Mouse (Mus musculus) intestine, embryonic 15.5 days (tissue): ENCODE measurements around the gene 3425401B19Rik. TPM values are rescaled to one million over a fixed set of nuclear protein-coding genes. Genes with fewer than 3 reads are reported as not detected.
A peak's percentile ranks its signal among the peaks of the same experiment; 100 is the strongest.

Source experiments
- ATAC-seq: fragments of 200-750 bp; cut with Nextera tagmentation; 2 replicates; pipeline ENCODE4 v1.8.0; 2017; ENCODE audit warnings: moderate TSS enrichment, moderate library complexity
- H3K27ac ChIP-seq: fragments of 300-500 bp; sonication (generic); 2 replicates; pipeline ENCODE4 v1.5.1; 2015; ENCODE audit warnings: mild to moderate bottlenecking, inconsistent platforms
- H3K27me3 ChIP-seq: fragments of 300-500 bp; sonication (generic); replicated peaks from 2 replicates; pipeline ENCODE4 v1.6.1; 2015; ENCODE audit warnings: inconsistent platforms
- H3K36me3 ChIP-seq: fragments of 300-500 bp; sonication (generic); 2 replicates; pipeline ENCODE4 v1.6.1; 2015; ENCODE audit warnings: inconsistent platforms
- H3K4me1 ChIP-seq: fragments of 300-500 bp; sonication (generic); replicated peaks from 2 replicates; pipeline ENCODE4 v1.6.1; 2015; ENCODE audit warnings: inconsistent platforms
- H3K4me2 ChIP-seq: fragments of 300-500 bp; sonication (generic); replicated peaks from 2 replicates; pipeline ENCODE4 v1.6.1; 2015; ENCODE audit warnings: mild to moderate bottlenecking, inconsistent platforms
- H3K4me3 ChIP-seq: fragments of 300-500 bp; sonication (generic); replicated peaks from 2 replicates; pipeline ENCODE4 v1.5.1; 2015; ENCODE audit warnings: inconsistent platforms
- H3K9ac ChIP-seq: fragments of 300-500 bp; sonication (generic); 2 replicates; pipeline ENCODE4 v1.6.1; 2015; ENCODE audit warnings: inconsistent platforms
- H3K9me3 ChIP-seq: fragments of 300-500 bp; sonication (generic); 2 replicates; pipeline ENCODE4 v1.6.1; 2016; ENCODE audit warnings: inconsistent platforms
- WGBS: fragments of 180-500 bp; shearing (Covaris S2); methylation state at CpG from one replicate; pipeline ENCODE4 v1.1.7; 2015; 5-methylcytosine and 5-hydroxymethylcytosine counted together
- polyA plus RNA-seq: library from polyadenylated mRNA; unstranded; fragments of >200 nt; fragmentation: Nextera tagmentation; extraction: Ambion mirVana; gene quantifications from 2 replicates; pipeline ENCODE4 v1.2.1, GENCODE M21; 2015

The 3425401B19Rik gene
- polyA plus RNA-seq, 1 experiment from 2014 or later, result 0.08 TPM

GRCm38 (mm10) chr14:32634015-32634682 is 50.9 kb downstream of the 3425401B19Rik start:
- Histone ChIP-seq H3K9ac (no peak overlapping the region), H3K27ac (no peak overlapping the region), H3K4me1 (no peaks in the 10 kb centered on the region), H3K9me3 (no peaks in the 10 kb centered on the region), H3K4me2 (no peak overlapping the region), H3K4me3 (no peak overlapping the region), H3K36me3 (no peaks in the 10 kb centered on the region), H3K27me3 (no peaks in the 10 kb centered on the region)
- 22% methylated on average over 11 of the region's 11 CpGs for WGBS
- ATAC-seq, result peak; percentile 79

- Histone ChIP-seq H3K9me3 (no peaks in the 10 kb centered on the region), H3K36me3 (no peaks in the 10 kb centered on the region), H3K9ac (no peak overlapping the region), H3K4me2 (no peak overlapping the region), H3K4me1 (no peaks in the 10 kb centered on the region), H3K27ac (no peak overlapping the region), H3K4me3 (no peak overlapping the region), H3K27me3 (no peaks in the 10 kb centered on the region)
- WGBS, result 72% methylated on average over 6 of the region's 6 CpGs
- no peak for ATAC-seq
Measured at GRCm38 (mm10) chr14:32632908-32633600, 52.0 kb downstream of the 3425401B19Rik start.

GRCm38 (mm10) chr14:32628584-32628983 is 56.5 kb downstream of the 3425401B19Rik start:
- WGBS, result 52% methylated on average over 10 of the region's 10 CpGs
- H3K36me3 ChIP-seq, result no peaks in the 10 kb centered on the region
- no peak overlapping the region for H3K27ac ChIP-seq
- H3K9ac ChIP-seq, result no peak overlapping the region
- H3K9me3 ChIP-seq, result no peaks in the 10 kb centered on the region
- H3K4me1 ChIP-seq, result no peaks in the 10 kb centered on the region
- no peaks in the 10 kb centered on the region for H3K27me3 ChIP-seq
- ATAC-seq, result no peak
- no peak overlapping the region for H3K4me3 ChIP-seq
- H3K4me2 ChIP-seq, result 0 out of 2 replicates have a peak overlapping the region, but pooled peaks have one; percentile 11

GRCm38 (mm10) chr14:32627271-32627670 is 57.8 kb downstream of the 3425401B19Rik start:
- Histone ChIP-seq H3K27me3 (no peaks in the 10 kb centered on the region), H3K4me1 (no peaks in the 10 kb centered on the region), H3K9ac (no peak overlapping the region), H3K27ac (no peak overlapping the region), H3K4me3 (no peak overlapping the region), H3K4me2 (no peak overlapping the region), H3K36me3 (no peaks in the 10 kb centered on the region), H3K9me3 (no peaks in the 10 kb centered on the region)
- WGBS, result 40% methylated on average over 2 of the region's 2 CpGs
- no peak for ATAC-seq

GRCm38 (mm10) chr14:32624811-32625210 is 60.3 kb downstream of the 3425401B19Rik start:
- H3K9ac ChIP-seq, result no peak overlapping the region
- no peaks in the 10 kb centered on the region for H3K9me3 ChIP-seq
- no peak for ATAC-seq
- H3K4me3 ChIP-seq, result no peak overlapping the region
- no peaks in the 10 kb centered on the region for H3K36me3 ChIP-seq
- H3K27me3 ChIP-seq, result no peaks in the 10 kb centered on the region
- no peak overlapping the region for H3K4me2 ChIP-seq
- 93% methylated on average over 7 of the region's 7 CpGs for WGBS
- H3K27ac ChIP-seq, result no peak overlapping the region
- no peaks in the 10 kb centered on the region for H3K4me1 ChIP-seq

- H3K36me3 ChIP-seq, result no peaks in the 10 kb centered on the region
- no peak overlapping the region for H3K9ac ChIP-seq
- no peak overlapping the region for H3K4me2 ChIP-seq
- no peaks in the 10 kb centered on the region for H3K4me1 ChIP-seq
- H3K27me3 ChIP-seq, result no peaks in the 10 kb centered on the region
- no peak overlapping the region for H3K27ac ChIP-seq
- 81% methylated on average over 3 of the region's 3 CpGs for WGBS
- no peak overlapping the region for H3K4me3 ChIP-seq
- no peak for ATAC-seq
- no peaks in the 10 kb centered on the region for H3K9me3 ChIP-seq
Measured at GRCm38 (mm10) chr14:32624245-32624644, 60.8 kb downstream of the 3425401B19Rik start.

- Histone ChIP-seq H3K4me1 (no peaks in the 10 kb centered on the region), H3K9ac (no peak overlapping the region), H3K4me2 (no peak overlapping the region), H3K27me3 (no peaks in the 10 kb centered on the region), H3K27ac (no peak overlapping the region), H3K4me3 (no peak overlapping the region), H3K9me3 (no peaks in the 10 kb centered on the region), H3K36me3 (no peaks in the 10 kb centered on the region)
- WGBS, result 83% methylated on average over 5 of the region's 5 CpGs
- ATAC-seq, result no peak
Measured at GRCm38 (mm10) chr14:32617253-32617652, 67.8 kb downstream of the 3425401B19Rik start.

GRCm38 (mm10) chr14:32609392-32609791 is 75.7 kb downstream of the 3425401B19Rik start:
- Histone ChIP-seq H3K9ac (no peak overlapping the region), H3K36me3 (no peaks in the 10 kb centered on the region), H3K4me3 (no peak overlapping the region), H3K27ac (no peak overlapping the region), H3K4me2 (no peak overlapping the region), H3K9me3 (no peaks in the 10 kb centered on the region), H3K27me3 (peaks cover 7% of the 10 kb centered on the region; the same call in 1 of the 2 replicates), H3K4me1 (no peaks in the 10 kb centered on the region)
- no peak for ATAC-seq
- 26% methylated on average over 3 of the region's 3 CpGs for WGBS

Other genes starting within 250 kb of the 3425401B19Rik start
- gene Slc18a3, start 220.4 kb downstream of the 3425401B19Rik start, polyA plus RNA-seq, result 8.4 TPM in 2 replicates
- 0.89 and 1.4 TPM in 2 replicates for gene Chat, start 219.3 kb downstream of the 3425401B19Rik start, polyA plus RNA-seq
- gene Ercc6, start 171.8 kb downstream of the 3425401B19Rik start, polyA plus RNA-seq, result 15.9 and 16.5 TPM in 2 replicates
- gene Prrxl1, start 85.9 kb downstream of the 3425401B19Rik start, polyA plus RNA-seq, result 0.80 and 1.0 TPM in 2 replicates
- gene Tmem273, start 100.7 kb upstream of the 3425401B19Rik start, polyA plus RNA-seq, result 1.3 and 2.0 TPM in 2 replicates
- 0.06 and 0.11 TPM in 2 replicates for gene Fam170b, start 148.7 kb upstream of the 3425401B19Rik start, polyA plus RNA-seq
- gene Vstm4, start 171.5 kb upstream of the 3425401B19Rik start, polyA plus RNA-seq, result 25.2 and 26.7 TPM in 2 replicates